Mouse (Mus musculus) adrenal gland (tissue): ENCODE results near the gene Col8a1.

Source experiments
- intact Hi-C: fragments of 180-260 bp; cut with DNase I; formaldehyde crosslinking; loops from one replicate; pipeline ENCODE4 v1.15.1; 2025

Gene Col8a1

DNA sequence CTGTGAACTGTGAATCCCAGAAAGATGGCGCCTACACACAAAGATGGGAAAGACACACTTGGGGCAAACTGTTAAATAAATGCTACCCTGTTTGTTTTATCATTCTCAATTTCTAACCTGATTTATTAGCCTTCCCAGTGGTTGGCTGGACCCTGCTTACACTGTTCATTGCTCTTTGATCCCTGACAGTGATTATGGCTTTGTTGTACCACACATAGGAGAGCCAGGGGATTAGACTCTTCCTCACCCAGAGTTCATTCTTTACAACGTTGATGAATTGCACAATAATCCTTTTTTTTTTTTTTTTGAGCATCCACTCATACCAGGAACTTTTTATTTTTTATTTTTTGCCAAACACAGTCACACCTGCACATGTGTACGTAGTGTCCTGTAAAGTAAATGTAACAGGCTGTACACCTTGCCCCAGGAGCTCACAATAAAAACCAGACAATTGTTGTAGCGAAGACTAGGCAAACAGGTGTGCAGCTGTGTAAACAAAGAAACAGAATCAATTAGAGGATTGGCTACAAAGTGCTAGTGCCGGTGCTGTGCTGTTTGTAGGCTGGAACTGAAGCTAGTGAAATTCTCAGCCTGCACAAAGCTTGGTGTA, 68.6 kb downstream of the Col8a1 start:
- intact Hi-C loops = no loop called here

DNA sequence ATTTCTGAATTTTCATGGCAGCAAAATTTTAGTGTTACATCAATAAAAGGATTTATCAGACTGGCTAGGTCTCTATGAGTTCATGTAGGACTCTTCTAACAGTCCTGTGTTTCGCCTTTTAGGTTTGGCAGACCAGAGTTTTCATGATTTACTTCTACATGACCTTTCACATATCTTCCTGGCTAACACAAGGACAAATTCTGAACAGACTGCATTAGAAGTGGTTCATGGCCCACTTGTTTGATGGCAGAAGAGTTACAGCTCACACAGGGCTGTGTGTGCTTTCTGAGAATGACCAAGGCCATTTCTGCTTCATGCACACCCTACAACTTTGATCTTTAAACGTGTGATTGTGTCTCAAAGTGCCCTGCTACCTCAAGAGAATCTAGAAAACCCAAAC, 82.3 kb downstream of the Col8a1 start:
- intact Hi-C loops = loop anchor here (5.0 kb wide), 1 partner anchor 80 kb away; the partner anchor contains the start of gene Col8a1

DNA sequence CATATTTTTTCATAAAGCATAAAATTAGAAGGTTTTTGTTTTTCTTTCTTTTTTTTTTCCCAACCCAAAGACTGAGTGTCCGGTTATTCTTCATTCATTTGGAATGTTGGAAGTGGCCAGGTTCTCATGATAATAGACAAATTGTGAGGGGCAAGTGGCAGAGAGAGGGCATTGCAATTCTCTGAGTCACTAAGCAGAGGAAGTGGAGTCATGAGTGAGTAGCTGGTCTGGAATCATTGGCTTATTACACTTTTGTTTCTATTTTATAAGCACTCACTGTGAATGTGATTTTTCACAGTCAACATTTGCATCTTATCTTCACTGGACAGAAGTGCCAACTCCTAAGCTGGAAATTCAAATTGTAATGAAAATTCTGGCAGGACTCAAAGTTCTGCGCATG, 82.9 kb downstream of the Col8a1 start:
- intact Hi-C loops = loop anchor here (5.0 kb wide), 1 partner anchor 81 kb away; the partner anchor contains the start of gene Col8a1

DNA sequence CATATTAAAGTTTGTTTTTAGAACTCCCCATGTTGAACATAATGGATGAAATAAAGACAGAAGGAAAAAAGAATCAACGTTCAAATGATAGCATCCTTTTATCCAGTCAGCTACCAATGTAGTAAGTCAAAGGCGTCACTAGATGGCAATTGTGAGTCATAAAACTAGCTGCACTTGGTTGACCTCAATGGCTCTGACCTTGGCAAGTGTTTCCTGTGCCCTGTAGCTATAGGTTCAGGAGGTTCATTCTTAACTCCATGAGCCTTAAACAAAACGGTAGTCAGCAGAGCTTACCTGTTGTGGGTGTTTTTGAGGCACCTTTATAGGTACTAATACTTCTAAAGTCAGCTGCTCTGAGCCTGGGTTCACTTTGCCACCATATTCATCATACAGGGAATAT, 85.2 kb downstream of the Col8a1 start:
- intact Hi-C loops = loop anchor here (2.0 to 5.0 kb wide), 2 partner anchors 37 to 611 kb away; no protein-coding TSS in a partner anchor

DNA sequence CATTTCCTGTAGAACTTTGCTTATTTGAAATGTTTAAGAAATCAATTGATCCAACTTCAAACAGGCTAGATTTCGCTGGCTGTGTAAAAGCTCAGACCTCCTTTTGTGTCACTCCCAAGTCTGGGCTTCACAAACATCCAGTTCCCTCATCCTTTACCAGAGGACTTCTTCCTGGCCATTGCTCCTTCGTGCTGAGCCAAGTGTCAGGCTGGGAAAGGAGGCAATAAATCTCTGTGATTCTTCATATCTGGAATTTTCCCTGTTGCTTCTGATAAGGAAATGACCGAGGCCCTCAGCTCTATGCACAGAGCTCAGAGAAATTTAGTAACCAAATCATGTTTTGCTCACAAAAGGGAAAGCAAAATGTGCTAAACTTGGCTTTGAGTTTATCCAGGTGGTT, 91.9 kb downstream of the Col8a1 start:
- intact Hi-C loops = no loop called here

DNA sequence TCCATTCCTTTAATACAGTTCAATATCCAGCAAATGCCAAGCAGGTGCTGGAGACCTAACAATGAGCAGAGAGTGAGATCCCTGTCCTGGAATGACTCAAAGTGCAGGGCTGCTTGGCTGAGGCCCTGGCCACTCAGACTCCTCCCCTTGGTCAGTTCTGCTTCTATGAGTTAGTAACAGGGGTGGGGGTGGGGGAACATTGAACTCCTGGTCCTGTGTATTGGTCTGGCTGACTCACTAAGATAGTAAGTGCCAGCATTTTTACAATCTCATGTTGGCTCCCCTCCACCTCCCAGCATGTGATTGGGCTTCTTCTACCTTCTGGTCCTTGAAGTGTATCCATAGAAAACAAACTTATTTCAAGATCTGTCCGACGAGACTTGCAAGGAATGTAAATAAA, 104.6 kb downstream of the Col8a1 start:
- intact Hi-C loops = no loop called here

DNA sequence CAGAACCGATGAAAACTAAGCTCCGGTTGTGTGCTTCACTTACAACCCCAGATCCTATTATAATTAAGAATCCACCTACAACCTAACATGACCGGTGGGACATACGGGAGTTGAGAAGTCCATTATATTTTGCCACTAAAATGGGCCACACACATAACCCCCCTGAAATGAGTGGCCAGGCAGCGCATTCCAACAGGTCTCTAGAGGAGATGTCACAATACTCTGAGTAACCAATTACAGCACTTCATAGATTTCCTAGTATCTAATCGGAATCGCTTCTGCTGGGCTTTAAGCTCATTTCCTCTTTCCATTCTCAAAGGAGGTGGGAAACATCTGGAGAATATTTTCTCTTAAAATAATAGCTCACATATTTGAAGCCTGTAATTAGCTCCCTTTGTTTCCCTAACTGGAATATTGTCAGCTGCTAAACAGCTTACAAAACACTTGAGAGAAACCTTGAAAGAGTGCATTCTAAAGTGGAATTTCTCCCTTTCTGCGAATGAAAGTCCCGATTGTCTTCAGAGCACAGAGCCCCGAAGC, 113.1 kb downstream of the Col8a1 start:
- intact Hi-C loops = no loop called here

DNA sequence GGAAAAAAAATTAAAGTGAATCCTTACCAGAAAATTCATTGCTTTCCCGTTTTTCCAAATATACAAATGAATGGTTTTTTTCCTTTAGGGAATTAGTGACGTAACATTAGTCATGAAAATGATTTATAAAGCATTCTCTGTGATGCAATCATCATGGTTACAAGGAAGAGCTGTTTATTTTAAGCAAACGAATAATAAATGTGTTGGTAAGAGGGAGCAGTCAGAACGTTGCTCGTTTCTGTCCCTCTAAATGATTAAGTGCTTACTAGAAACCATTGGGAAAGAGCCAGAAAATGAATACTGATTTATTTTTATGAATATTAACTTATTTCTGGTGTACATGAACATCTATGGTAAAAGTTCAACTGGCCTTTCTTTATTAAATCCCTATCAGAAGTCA, 119.8 kb downstream of the Col8a1 start:
- intact Hi-C loops = loop anchor here (2.0 to 5.0 kb wide), 2 partner anchors 33 to 112 kb away; no protein-coding TSS in a partner anchor

DNA sequence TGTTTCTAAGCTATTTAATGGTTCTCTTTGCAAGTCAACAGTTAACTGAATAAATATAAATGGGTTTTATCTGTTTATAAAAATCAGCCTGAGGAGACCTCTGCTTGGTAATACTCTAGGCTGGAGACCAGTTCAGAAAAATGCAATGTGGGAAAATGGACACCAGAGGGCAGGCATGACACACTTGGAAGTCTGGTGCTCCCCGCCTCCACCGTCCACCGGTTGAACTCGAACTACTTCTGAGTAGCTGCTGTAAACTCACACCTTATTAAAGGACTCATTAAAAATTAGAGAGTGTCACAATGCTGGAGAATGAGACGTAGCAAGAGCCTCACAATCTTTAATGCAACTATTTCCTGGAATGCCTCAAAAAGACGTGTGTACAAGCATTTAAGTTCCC, 120.3 kb downstream of the Col8a1 start:
- intact Hi-C loops = loop anchor here (2.0 to 5.0 kb wide), 2 partner anchors 33 to 113 kb away; no protein-coding TSS in a partner anchor

DNA sequence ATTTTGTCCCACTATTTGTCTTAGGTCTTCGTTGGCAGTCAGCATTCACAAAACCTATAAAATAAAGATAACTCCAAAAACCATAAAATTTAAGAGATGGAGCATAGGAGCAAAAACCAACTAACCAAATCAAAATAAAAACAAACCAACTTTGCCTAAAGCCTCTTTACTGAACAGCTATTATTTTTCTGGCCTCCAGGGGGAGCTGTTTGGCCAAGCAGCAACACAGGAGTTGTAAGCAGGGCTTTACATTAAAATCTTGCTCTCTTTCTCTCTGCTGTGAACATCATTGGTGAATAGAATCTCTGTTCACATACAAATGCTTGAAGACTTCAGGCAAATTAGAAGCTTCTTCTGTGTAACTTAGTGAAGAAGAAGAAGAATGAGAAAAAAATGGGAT, 142.8 kb downstream of the Col8a1 start:
- intact Hi-C loops = loop anchor here (2.0 kb wide), 1 partner anchor 673 kb away; no protein-coding TSS in a partner anchor

DNA sequence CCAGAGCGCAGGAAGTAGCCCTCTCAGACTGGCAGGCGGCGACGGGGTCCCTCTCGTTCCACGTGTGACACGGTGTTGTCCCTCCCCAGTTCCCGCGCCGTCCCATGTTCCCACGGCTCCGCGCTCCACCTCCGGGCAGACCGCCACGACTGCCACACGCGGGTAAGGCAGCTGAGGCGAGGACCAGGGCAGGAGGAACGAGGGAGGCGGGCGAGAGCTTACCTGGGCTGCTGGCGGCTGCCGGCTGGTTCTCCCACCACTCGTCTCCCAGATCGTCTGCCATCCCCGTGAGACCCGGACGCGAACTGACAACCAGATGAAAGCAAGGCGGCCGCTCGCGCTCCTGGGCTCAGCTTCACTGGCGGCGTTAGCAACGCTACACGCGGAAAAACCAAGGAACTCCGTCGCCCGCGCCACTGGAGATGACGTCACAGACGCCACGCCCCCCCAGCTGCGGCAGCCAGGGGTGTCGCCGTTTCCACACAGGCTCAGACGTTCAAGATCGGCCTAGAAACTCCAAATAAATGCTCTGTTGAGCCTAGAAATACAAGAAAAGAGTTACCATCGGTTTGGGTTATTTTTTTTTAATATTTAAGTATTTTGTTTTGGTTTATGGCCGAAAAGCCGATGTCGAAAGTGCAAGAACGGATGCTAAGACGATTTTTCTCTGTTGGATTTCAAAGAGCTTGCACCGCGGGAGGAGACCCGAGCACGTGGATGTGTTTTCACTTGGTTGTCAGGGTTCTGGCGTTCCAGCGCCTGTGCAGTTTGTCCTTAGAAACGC, 147.9 kb downstream of the Col8a1 start, which contains the start of gene Cmss1:
Gene Cmss1, minus strand, starts transcription at position 421 of the 784 bp plus-strand sequence.
- intact Hi-C loops = no loop called here

DNA sequence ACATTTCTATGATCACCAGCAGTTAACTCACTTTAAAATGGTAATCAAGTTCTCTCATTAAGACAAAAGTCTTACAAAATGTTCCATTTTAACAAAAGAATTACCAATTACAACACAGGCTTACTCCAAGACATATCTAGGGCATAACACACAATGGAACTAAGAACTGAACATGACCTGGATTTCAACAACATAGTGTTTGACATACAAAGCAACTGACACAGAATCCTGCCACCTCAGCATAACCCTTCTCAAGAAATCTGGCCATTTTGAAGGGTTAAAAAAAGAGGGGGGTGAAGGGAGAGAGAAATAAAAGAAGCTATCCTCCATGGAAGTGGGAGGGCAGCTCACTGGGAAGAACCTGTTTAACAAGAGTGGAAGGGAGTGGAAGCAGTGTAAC, 153.5 kb downstream of the Col8a1 start:
- intact Hi-C loops = no loop called here

DNA sequence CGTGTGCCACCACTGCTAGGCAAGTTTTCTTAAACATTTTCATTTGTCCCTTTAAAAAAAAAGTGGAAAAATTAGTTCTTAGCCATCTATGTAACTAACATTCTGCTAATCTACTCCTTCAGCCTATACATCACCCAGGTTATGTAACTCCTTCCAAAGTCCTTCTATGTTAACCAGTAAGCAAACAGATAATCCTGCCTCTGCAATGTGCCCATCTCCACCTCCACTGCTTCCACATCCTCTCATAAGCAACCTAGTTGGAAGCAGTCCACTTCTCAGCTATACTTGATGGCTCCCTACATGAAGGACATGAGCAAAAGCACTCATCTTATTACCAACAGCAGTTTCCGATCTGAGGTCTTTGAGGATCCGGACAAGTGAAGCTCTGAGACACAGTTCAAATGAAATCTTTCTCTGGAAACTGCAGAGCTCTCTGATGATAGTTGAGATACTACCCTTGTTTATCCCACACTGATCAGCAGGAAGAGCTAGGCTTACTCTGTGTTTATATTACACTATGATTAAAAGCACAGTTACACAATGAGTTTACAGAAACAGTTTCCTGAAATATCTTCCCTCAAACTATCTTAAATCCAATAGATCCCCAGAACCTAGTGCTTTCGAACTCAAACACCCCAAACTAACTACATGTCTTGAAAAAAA, 157.1 kb downstream of the Col8a1 start:
- intact Hi-C loops = loop anchor here (5.0 kb wide), 1 partner anchor 355 kb away; no protein-coding TSS in a partner anchor

DNA sequence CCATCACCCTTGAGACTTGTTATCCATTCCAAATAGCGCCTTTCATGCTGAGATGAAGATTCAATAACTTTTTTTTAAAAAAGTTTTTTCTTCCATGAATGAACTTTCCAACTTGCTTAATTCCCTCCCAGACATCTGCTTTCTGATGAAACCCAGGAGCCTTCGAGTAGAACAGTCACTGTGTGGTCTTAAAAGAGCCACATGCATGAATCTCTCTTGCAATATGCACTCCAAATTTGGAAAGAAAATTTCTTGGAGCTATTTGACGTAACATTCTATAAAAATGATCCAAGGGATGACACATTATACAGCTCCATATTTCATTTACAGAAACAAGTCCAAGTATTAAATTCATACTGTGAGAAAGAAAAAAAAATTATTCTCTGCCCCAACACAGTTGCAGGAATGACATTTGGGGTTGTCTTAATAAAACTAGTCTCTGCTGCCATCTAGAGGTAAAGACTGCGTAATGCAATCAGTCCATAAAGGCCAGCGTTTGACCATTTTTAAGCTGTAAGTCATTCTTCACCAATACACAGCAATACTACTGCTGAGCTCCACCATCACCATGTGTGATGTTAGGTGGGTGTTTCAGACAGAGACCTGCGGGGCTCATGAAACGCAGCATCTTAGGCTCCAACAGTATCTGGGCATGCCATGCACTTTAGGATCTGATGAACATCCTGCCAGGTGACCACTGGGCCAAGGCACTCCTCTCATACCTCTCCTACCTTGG, 160.9 kb downstream of the Col8a1 start:
- intact Hi-C loops = no loop called here

DNA sequence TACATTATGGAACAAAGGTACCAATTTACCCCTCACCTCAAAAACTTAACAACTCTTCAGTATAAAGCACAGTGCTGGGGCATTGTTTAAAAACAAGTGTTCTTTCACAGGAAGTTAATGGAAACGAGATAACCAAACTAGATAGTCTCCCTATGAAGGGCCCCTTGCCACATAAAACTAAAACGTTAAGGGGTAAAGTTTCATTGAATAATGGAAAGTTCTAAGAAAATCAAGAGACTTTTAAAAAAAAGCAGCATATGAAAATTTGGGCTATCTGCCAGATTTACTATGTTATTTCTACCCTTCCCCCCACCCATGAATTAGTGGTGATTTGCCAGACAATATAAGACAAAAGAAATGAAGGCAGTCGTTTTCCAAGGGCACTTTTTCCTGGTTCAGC, 169.3 kb downstream of the Col8a1 start:
- intact Hi-C loops = no loop called here

DNA sequence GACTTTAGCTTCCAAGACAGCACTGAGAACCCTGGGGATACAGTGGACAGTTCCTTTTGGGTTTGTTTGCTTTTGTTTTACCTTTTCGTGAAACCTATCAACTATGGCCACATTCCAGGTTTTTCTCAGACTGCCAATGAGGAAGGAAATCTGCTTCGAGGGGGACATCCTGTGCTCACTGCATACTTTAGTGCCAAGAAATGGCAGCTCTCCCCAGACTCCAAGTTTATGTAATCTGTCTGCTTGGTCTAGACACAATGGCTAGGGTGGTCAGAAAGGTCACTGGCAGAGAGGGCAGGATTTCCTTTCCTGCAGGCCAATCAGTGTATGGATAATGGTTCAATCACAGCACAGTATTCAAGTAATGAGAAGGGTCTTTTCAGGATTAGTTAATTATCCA, 172.5 kb downstream of the Col8a1 start:
- intact Hi-C loops = loop anchor here (5.0 kb wide), 1 partner anchor 340 kb away; no protein-coding TSS in a partner anchor

DNA sequence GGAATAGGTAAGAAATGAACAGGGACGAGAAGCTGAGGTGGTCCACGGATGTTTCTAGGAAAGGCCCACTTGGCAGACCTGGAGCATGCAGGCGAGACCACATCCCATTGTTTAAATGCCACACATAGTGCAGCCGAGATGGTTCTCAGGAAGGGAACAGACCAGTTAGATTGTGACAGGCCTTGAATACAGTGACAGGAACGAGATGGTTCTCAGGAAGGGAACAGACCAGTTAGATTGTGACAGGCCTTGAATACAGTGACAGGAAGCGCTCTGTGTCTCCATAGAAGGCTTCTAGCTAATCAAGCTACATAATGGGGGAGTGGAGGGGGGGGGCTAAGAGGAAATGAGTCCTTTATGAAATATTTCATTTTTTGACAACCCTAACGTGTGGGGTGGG, 174.5 kb downstream of the Col8a1 start:
- intact Hi-C loops = loop anchor here (5.0 kb wide), 1 partner anchor 338 kb away; no protein-coding TSS in a partner anchor

DNA sequence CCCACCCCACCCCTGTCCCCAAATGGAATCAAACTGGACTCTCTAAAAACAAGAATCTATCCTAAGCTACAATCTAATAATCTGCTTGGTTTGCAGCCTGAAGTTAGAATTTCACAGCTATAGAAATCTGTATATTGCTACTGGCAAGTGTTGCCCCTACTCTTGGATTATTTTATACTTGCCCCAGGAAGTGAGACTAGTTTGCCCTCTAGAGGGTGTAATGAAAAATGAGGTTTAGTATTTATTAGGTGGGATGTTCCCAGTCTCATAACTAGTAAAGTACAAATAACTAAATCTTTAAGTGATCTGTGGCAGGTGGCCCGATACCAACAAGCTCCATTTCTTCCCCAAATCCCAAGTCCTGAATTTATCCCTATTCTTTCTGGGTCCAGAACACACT, 177.0 kb downstream of the Col8a1 start:
- intact Hi-C loops = no loop called here

DNA sequence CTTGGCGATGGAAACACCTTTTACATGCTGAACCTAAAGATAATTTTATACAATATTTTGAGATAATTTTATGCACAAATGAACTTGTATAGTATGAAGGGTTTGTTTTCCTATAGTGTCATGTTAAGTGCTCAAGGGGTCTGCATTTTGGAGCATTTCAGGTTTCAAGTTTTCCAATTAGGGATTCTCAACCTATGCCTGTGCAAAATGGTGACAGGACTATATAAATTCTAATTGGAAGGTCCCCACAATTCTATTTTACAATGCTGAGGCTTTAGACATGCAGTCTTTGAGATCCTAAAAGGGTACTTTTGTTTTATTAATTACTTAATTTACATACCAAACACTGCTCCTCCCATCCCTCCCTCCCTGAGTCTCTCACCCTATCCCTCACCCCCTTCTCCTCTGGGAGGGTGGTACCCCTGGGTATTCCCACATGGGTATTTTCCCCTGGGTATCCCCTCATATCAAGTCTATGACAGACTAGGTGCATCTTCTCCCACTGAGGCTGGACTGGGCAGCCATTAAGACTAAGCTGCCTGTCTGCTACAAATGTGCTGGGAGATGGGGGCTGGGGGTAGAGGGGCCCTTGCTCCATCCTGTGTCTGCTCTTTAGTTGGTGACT, 178.7 kb downstream of the Col8a1 start:
- intact Hi-C loops = no loop called here
